Mouse (Mus musculus): ENCODE data around the gene Cstad. TPM values are rescaled to one million over a fixed set of nuclear protein-coding genes. Genes with fewer than 3 reads are reported as not detected.

The Cstad gene
- total RNA-seq, 4 experiments from 2014 or later, result 0.69 to 2.3 (median 1.5) TPM

Other genes with a start within 250 kb of the Cstad start
- gene Sh3glb2, start 235.7 kb upstream of the Cstad start, total RNA-seq (2022), result 10 to 100 TPM; 37.2 to 45.5 (median 41.6) TPM
- 10 to 100 TPM; 66.5 to 76.0 (median 71.4) TPM for gene Miga2, start 230.8 kb upstream of the Cstad start, total RNA-seq (2022)
- gene Dolpp1, start 202.8 kb upstream of the Cstad start, total RNA-seq (2022), result 1 to 10 TPM; 5.7 to 9.8 (median 7.9) TPM
- gene Crat, start 179.2 kb upstream of the Cstad start, total RNA-seq (2022), result 100 to 1,000 TPM; 490 to 636 (median 559) TPM
- gene Ptpa, start 179.0 kb upstream of the Cstad start, total RNA-seq (2022), result 100 to 1,000 TPM in 1 of 4 experiments, 10 to 100 TPM in 3; 74.6 to 100 (median 83.0) TPM
- 1 to 10 TPM; 2.4 to 5.0 (median 4.3) TPM for gene Ier5l, start 120.8 kb upstream of the Cstad start, total RNA-seq (2022)
- gene 1700001O22Rik, start 208.6 kb downstream of the Cstad start, total RNA-seq (2022), result 1 to 10 TPM in 1 of 4 experiments, under 1 TPM in 3; 0.24 to 1.2 (median 0.55) TPM
- gene Ntmt1, start 212.8 kb downstream of the Cstad start, total RNA-seq (2022), result 10 to 100 TPM; 23.8 to 27.7 (median 25.3) TPM
- gene Asb6, start 235.3 kb downstream of the Cstad start, total RNA-seq (2022), result 10 to 100 TPM in 1 of 4 experiments, 1 to 10 TPM in 3; 8.4 to 11.3 (median 8.7) TPM
- gene Prrx2, start 239.9 kb downstream of the Cstad start, total RNA-seq (2022), result under 1 TPM; 0.28 to 1.00 (median 0.73) TPM

Measured in heart, adult 8-10 months (tissue).